Mouse (Mus musculus): ENCODE measurements around the gene Hacl1. TPM values are rescaled to one million over a fixed set of nuclear protein-coding genes. Genes with fewer than 3 reads are reported as not detected.
"Not testable (repeated sequence)": the region's sequence is repeated elsewhere in the genome, so short reads cannot be mapped to it uniquely, and the experiment has no call there.

Hacl1 gene
- total RNA-seq, 2 experiments from 2014 or later: 15.0 to 15.4 TPM

DNA sequence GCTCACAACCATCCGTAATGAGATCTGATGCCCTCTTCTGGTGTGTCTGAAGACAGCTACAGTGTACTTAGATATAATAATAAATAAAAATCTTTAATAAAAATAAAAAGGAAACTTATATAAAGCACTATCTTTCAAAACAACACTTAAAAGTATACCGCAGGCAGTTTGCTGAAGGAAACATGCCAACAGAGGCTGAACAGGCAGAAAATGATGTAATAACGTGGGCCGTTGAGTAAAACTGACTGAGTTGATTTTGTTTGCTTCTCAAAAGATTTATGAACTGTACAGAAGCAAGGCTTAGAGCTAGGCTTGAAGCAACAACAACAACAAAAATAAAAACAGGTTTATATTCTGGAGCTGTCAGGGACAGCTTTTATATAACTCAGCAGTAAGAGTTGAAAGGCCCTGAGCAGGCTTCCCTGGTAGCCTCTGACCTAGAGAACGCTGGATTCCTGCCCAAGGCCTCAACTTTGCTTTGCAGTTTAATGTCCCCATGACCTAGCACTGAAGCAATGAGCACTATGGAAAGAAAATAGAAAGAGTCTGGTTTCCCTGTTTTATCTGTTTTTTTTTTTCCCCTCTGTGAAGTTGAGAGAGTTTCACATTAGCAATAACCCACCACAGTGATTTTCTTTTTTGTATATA, 3.2 kb upstream of the Hacl1 start:
- no peak for DNase-seq (ENCODE audit: low spot score in 2 of 2)

DNA sequence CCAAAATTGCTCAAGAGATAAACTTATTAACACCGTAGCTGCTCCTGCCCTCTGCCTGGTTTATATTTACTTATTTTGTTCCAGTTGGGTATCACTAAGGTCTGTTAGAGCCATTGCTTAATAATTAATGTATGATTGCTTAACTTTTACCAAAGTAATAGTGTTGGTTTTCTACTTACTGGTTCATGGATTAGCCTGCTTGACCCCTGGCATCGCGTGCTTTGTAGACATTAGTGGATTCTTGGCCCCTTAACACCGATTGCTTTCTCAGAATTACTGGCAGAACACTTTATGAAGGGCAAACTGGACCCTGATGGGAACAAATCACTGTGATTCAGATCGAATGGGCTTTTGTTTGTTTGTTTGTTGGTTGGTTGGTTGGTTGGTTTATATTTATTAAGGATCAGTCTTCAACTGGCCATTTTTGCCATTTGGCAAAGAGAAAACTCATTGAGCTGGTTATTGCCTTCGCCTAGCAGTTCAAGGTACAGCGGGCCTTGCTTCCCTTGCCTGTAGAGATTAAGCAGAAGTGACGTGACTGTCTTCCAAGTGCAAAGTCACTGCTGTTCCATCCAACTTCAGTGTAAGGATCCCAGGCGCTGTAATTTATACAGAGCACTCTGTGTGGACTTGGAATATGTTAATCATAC, 545 bp upstream of the Hacl1 start:
- no peak for DNase-seq (ENCODE audit: low spot score in 2 of 2)

DNA sequence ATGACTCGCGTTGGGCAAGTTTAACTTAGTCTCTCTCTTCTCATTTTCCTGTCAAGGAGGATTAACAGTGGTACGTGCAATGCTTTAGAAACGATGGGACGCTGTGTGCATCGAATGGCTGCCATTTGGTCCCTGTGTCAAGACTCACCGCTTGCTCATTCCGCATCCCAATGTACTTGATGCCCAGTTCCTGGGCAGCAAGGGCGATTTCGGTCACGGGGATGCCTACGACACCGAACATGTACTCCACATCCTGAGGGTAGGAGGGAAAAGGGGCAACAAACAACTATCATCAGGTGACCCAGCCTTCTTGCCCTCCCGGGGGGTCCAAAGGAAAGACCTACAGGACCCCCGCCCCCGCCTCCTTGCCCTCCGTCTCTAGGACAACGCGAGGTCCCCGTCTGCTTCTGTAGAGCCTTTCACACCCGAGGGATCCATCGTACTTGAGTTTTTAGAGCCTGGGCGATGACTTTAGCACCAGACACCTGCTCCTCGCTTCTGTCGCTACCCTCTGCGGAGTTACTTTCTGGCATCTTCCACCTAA, 668 bp downstream of the Hacl1 start, which contains the start of gene Gm49387:
TSS of gene Gm49387 (minus strand) at position 533 of the 544 bp plus-strand sequence.
- DNase-seq (ENCODE audit: low spot score in 2 of 2): no peak

DNA sequence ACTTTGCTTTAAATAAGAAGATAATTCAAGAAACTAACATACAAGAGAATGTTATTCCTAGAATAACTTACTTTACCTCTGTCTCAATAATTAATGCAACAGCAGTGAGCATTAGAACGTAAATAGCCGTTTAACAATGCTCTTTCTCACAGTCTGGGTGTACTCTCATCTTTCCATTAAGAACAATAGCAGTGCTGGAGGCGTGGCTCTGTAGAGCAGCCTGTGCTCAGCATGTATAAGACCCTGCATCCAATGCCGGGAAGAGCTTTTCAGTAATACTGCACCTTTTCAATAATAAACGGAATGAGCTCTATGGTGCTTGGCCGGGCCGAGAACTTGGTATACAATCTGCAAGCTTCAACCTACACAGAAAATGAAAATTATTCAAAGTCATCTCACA, 10.4 kb downstream of the Hacl1 start:
- DNase-seq (ENCODE audit: low spot score in 2 of 2): no peak

GRCm38 (mm10) chr14:31622748-31623147, 18.3 kb downstream of the Hacl1 start:
- no peak for DNase-seq (ENCODE audit: low spot score in 2 of 2)

- DNase-seq (ENCODE audit: low spot score in 2 of 2): no peak
Measured at GRCm38 (mm10) chr14:31620591-31621223, 20.4 kb downstream of the Hacl1 start.

DNA sequence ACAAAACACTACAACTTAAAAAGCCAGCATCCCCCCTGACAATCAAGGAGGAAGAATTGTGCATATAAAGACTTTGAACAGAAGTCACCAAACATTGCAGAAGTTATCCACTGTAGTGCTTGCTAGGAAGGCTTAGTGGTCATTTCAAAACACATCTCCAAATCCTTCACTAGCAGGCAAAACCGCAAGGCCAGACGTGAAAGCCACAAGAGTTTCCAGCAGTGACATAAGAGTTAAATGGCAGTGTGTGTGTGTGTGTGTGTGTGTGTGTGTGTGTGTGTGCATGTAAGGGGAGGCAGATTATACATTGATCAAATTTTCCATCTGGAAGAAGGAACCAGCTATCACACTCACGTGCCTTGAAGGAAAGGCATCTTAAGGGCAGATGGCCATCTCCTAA, 23.1 kb downstream of the Hacl1 start:
- no peak for DNase-seq (ENCODE audit: low spot score in 2 of 2)

- no peak for DNase-seq (ENCODE audit: low spot score in 2 of 2)
Measured at GRCm38 (mm10) chr14:31617204-31617603, 23.9 kb downstream of the Hacl1 start.

- no peak for DNase-seq (ENCODE audit: low spot score in 2 of 2)
Measured at GRCm38 (mm10) chr14:31613671-31614070, 27.4 kb downstream of the Hacl1 start.

DNA sequence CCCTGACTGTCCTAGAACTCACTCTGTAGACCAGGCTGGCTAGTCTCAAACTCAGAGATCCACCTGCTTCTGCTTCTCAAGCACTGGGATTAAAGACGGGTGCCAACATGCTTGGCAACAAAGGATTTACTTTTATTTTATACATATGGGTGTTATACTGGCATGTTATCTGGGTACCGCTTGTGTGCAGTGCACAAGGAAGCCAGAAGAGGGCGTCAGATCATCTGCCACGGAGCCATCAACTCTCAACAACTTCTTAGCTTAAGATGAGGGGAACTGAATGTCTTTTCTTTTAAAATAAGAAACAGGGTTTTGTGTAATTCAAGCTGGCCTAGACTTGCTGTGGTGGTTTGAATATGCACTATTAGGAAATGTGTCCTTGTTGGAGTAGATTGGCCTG, 29.1 kb downstream of the Hacl1 start:
- DNase-seq (ENCODE audit: low spot score in 2 of 2): no peak

GRCm38 (mm10) chr14:31605514-31605913, 35.6 kb downstream of the Hacl1 start:
- DNase-seq (ENCODE audit: low spot score in 2 of 2): no peak

DNA sequence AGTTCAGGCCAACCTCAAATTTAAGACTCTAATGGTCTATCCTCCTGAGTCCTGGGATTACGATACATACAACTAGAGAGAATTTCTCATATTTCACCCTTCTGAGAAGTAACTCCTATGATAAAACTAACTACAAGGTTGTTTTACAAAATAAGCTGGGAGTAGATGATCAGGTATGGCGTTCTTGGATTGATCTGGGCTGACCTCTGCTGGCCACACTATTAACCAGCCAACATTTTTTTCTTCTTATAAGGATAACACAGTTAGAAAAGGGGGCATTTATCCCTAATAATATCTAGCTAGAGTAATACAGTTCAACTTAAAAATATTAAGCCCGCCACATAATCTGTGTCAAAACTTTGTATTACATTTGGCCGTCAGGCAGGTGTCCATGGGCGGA, 36.2 kb downstream of the Hacl1 start:
- no peak for DNase-seq (ENCODE audit: low spot score in 2 of 2)

DNA sequence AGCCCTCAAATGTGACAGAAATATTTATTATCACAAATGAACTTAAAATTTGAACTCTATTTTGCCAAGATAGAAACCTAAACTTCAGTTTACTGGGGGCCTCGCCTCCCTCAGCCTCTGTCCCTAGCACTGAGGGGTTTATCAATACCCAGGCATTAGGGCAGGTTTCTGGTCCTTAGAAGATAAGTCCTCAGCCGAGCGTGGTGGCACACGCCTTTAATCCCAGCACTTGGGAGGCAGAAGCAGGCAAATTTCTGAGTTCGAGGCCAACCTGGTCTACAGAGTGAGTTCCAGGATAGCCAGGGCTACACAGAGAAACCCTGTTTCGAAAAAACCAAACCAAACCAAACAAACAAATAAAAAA, 38.5 kb downstream of the Hacl1 start:
- DNase-seq (ENCODE audit: low spot score in 2 of 2): not testable (repeated sequence)

GRCm38 (mm10) chr14:31601908-31602615, 39.0 kb downstream of the Hacl1 start:
- DNase-seq (ENCODE audit: low spot score in 2 of 2): no peak

DNA sequence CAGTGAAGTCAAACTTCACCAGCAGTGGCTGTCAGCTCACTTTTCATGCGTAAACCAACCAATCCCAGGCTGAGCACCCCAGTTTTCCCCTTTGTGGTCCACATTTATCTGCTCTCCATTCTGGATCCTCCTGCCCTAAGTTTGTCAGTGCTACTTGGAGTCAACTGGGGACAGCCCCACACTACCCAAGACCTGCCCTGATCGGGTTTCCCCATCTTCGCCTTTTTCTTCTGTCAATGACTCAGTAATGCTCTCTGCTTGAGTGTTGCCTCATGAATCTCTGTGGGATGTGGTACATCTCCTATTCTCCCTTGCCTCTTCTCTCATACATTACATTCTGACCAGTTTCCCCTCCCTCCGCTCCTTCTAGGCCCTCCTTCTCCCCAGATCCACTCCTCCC, 43.6 kb downstream of the Hacl1 start:
- no peak for DNase-seq (ENCODE audit: low spot score in 2 of 2)

- DNase-seq (ENCODE audit: low spot score in 2 of 2): no peak
Measured at GRCm38 (mm10) chr14:31596408-31596807, 44.7 kb downstream of the Hacl1 start.

DNA sequence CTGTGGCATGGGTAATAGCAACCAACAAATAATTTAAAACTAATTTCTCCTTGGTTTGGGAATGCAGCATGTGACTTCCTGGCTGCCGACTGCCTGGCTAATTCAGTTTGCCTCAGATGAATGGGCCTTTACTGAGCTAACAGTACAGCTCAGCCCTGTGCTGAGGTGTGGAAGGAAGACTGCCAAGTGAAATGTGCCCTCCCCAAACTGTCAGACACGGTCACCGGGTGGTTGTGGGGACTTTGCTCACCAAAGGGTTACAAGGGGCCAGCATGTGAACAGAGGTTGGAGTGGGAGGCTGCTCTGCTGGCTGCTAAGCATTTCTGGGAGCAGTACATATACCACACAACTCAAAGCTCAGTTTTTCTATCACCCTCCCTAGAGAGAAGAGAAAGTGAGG, 46.4 kb downstream of the Hacl1 start:
- no peak for DNase-seq (ENCODE audit: low spot score in 2 of 2)

- DNase-seq (ENCODE audit: low spot score in 2 of 2): no peak
Measured at GRCm38 (mm10) chr14:31593036-31593435, 48.0 kb downstream of the Hacl1 start.

DNA sequence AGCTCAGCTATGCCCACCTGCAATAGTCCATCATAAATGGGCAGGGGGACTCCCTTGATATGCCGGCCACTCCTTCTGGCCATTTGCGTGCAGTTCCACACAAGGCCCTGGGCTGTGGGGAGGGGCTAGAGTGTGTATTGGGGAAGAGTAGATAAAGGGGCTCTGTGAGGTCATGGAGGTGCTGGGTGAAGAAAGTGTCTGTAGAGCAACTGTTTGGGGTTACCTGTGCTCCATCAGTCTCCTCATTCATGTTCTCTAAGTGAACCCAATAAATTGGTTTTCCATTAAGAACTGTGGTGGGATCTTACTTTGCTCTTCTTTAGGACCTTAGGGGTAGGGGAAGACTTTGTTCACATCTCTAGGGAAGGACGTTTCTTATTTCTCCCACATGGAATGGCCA, 49.8 kb downstream of the Hacl1 start, which contains the start of gene Colq:
TSS of gene Colq (minus strand) at position 101 of the 400 bp plus-strand sequence.
- no peak for DNase-seq (ENCODE audit: low spot score in 2 of 2)

GRCm38 (mm10) chr14:31586451-31586850, 54.6 kb downstream of the Hacl1 start:
- DNase-seq (ENCODE audit: low spot score in 2 of 2): no peak

GRCm38 (mm10) chr14:31583082-31583481, 58.0 kb downstream of the Hacl1 start:
- DNase-seq (ENCODE audit: low spot score in 2 of 2): no peak

All from gastrocnemius, postnatal 4 days (tissue).